Mouse (Mus musculus): ENCODE results near the gene Zswim9. TPM values are rescaled to one million over a fixed set of nuclear protein-coding genes. Genes with fewer than 3 reads are reported as not detected.

Zswim9 gene
- polyA plus RNA-seq, 1 experiment from 2014 or later: 10.4 TPM

DNA sequence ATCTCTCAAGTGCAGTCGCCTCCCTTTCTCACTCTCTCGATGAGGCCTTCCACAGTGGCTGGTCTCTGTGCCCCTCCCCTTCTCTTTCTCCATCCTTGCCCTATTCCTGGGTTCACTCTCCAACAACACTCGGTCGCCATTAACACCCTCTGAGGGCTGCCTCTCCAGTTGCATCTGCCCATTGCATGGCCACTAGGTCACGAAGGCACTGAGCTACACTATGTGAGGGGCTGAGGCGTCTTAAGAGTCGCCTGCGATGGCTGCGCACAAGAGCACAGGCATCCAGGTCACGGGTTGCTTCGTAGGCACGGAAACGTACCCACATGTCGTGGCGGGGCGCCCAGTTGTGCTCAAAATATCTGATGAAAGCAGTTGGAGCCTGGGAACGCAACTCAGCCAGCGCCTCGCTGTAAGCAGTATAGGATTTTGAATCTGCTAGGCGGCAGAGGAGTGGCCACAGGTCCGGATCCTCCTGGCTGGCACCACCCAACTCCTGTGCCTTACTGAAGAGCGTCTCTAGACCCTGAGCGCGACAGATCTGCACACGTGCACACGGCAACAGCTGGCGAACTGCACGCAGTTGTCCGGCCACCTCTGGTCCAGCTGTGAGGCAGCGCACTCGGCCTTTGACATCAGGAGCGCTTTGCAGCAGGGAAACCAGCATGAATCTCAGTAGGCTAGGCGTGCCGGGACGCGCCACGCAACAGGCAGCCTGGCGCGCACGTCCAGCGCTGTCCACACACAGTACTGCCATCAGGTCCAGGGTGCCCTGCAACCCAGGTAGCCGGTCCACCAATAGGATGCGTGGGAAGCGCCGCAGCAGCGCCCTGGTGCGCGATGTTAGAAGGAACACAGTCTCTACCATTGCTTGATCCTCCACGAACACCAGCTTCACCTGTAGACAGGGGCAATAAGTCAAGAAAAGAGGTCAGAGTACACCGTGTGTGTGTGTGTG lies 17.5 kb downstream of the Zswim9 start:
- WGBS: 46% methylated on average over 50 of the region's 50 CpGs
- H3K27me3 ChIP-seq (ENCODE audit: insufficient read depth, poor library complexity, severe bottlenecking): no peaks in the 10 kb centered on the region
- H3K9me3 ChIP-seq: 0 out of 2 replicates have a peak, but pooled peaks cover 5% of the 10 kb centered on the region
- no peaks in the 10 kb centered on the region for H3K4me1 ChIP-seq (replicated peaks)
- no peak overlapping the region for H3K4me3 ChIP-seq
- DNase-seq (ENCODE audit: low spot score): no peak
- no peak overlapping the region for H3K27ac ChIP-seq
- H3K36me3 ChIP-seq: no peaks in the 10 kb centered on the region

GRCm38 (mm10) chr7:13212720-13213119 lies 65.8 kb downstream of the Zswim9 start, which contains the start of gene Vmn1r89:
Gene Vmn1r89, plus strand, starts transcription at chr7:13213020.
- DNase-seq (ENCODE audit: low spot score): no peak
- Histone ChIP-seq H3K4me1 (replicated peaks) (no peaks in the 10 kb centered on the region), H3K27ac (no peak within 1 kb of the TSS), H3K27me3 (ENCODE audit: insufficient read depth, poor library complexity, severe bottlenecking) (no peaks in the 10 kb centered on the region), H3K9me3 (no peaks in the 10 kb centered on the region), H3K36me3 (no peaks in the 10 kb centered on the region), H3K4me3 (no peak within 1 kb of the TSS)

Other genes starting within 250 kb of the Zswim9 start
- gene Chmp2a, start 243.9 kb downstream of the Zswim9 start, polyA plus RNA-seq (2016; fragmentation: Nextera tagmentation; extraction: Ambion mirVana): 113 and 144 TPM in 2 replicates
- 126 and 157 TPM in 2 replicates for gene Ube2m, start 240.4 kb downstream of the Zswim9 start, polyA plus RNA-seq (2016; fragmentation: Nextera tagmentation; extraction: Ambion mirVana)
- gene Mzf1, start 224.0 kb downstream of the Zswim9 start, polyA plus RNA-seq (2016; fragmentation: Nextera tagmentation; extraction: Ambion mirVana): 2.8 and 4.4 TPM in 2 replicates
- not detected in 2 replicates for gene Vmn1r85, start 183.5 kb downstream of the Zswim9 start, polyA plus RNA-seq (2016; fragmentation: Nextera tagmentation; extraction: Ambion mirVana)
- gene Vmn1r86, start 158.8 kb downstream of the Zswim9 start, polyA plus RNA-seq (2016; fragmentation: Nextera tagmentation; extraction: Ambion mirVana): not detected in 2 replicates
- not detected in 2 replicates for gene Vmn1r87, start 138.6 kb downstream of the Zswim9 start, polyA plus RNA-seq (2016; fragmentation: Nextera tagmentation; extraction: Ambion mirVana)
- gene Vmn1r88, start 119.2 kb downstream of the Zswim9 start, polyA plus RNA-seq (2016; fragmentation: Nextera tagmentation; extraction: Ambion mirVana): not detected in 2 replicates
- not detected in 2 replicates for gene Vmn1r89, start 65.7 kb downstream of the Zswim9 start, polyA plus RNA-seq (2016; fragmentation: Nextera tagmentation; extraction: Ambion mirVana)
- 118 and 154 TPM in 2 replicates for gene Lig1, start 1.4 kb downstream of the Zswim9 start, polyA plus RNA-seq (2016; fragmentation: Nextera tagmentation; extraction: Ambion mirVana)
- gene Pla2g4c, start 45.9 kb upstream of the Zswim9 start, polyA plus RNA-seq (2016; fragmentation: Nextera tagmentation; extraction: Ambion mirVana): 1.0 and 1.7 TPM in 2 replicates
- gene Cabp5, start 119.4 kb upstream of the Zswim9 start, polyA plus RNA-seq (2016; fragmentation: Nextera tagmentation; extraction: Ambion mirVana): not detected in 2 replicates
- gene Bsph1, start 172.1 kb upstream of the Zswim9 start, polyA plus RNA-seq (2016; fragmentation: Nextera tagmentation; extraction: Ambion mirVana): not detected in 2 replicates

All from hindbrain, embryonic 10.5 days (tissue).